Comparison of ENCODE assay signal across 18 mouse cellular contexts in the genomic region with DNA sequence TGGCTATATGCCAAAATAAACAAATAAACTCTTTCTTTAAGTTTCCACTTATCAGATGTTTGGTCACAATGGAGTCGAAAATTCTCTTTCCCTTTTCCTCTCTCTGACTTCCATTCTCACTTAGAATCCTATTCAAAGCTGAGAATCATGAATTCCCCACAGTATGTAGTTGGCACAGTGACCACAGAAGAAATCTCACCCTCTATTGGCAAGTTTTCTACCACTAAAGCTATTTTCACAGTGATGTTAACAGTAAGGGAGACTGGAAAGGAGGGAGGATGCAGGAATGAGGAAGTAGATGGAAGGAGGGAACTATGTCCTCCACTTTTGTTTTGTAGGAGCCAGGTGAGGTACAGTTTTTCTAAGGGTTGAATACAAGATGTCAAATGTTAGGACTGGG.
A peak's percentile ranks its signal among the peaks of the same experiment; 100 is the strongest.
DNase-seq lines count a peak whose midpoint lies in the region; ATAC-seq and TF ChIP-seq lines count a peak whose summit lies in the region.
"Had no signal": no experiment of that assay in that cellular context is flagged by ENCODE, and none has a peak within 500 bp of the region (broad histone marks: within the 10 kb centered on the region; RNA-seq: fewer than 3 reads in every experiment).

No protein-coding gene starts in this region.

- WGBS in forebrain, postnatal 0 days: 55% methylated on average over 1 of the region's 1 CpGs
- WGBS in forebrain, embryonic 10.5 days: 79% methylated on average over 1 of the region's 1 CpGs
- WGBS in lung, embryonic 15.5 days: 27% methylated on average over 1 of the region's 1 CpGs
- 35% methylated on average over 1 of the region's 1 CpGs for WGBS in lung, adult 2 months
- WGBS in heart, embryonic 12.5 days: 64% methylated on average over 1 of the region's 1 CpGs

- no peak overlapping the region for H3K4me2 ChIP-seq in forebrain, postnatal 0 days (ENCODE audit: low read depth)
- no peak overlapping the region for H3K4me2 ChIP-seq in lung, embryonic 15.5 days
- H3K4me2 ChIP-seq in heart, embryonic 12.5 days: no peak overlapping the region
- H3K4me2 ChIP-seq: limb, embryonic 13.5 days; liver, embryonic 13.5 days had no signal

- no peaks in the 10 kb centered on the region for H3K27me3 ChIP-seq in forebrain, postnatal 0 days (ENCODE audit: insufficient read depth, low read length)
- no peaks in the 10 kb centered on the region for H3K27me3 ChIP-seq in forebrain, embryonic 10.5 days (ENCODE audit: poor library complexity, severe bottlenecking)
- H3K27me3 ChIP-seq in lung, embryonic 15.5 days: no peaks in the 10 kb centered on the region
- H3K27me3 ChIP-seq in heart, embryonic 12.5 days (replicated peaks): no peaks in the 10 kb centered on the region
- H3K27me3 ChIP-seq: limb, embryonic 13.5 days; liver, embryonic 13.5 days had no signal

- ATAC-seq in forebrain, postnatal 0 days: no peak
- ATAC-seq in lung, embryonic 15.5 days (ENCODE audit: borderline replicate concordance, extremely low read depth, low FRiP score, low TSS enrichment): no peak
- no peak for ATAC-seq in heart, embryonic 12.5 days (ENCODE audit: insufficient number of reproducible peaks, low FRiP score)
- ATAC-seq: forebrain, embryonic 14.5 days; hindbrain, postnatal 0 days; intestine, postnatal 0 days had no signal

- TF ChIP-seq CTCF in forebrain, postnatal 0 days (IDR thresholded peaks at IDR 0.05; ENCODE audit: low read depth): no peak
- TF ChIP-seq CTCF in lung, adult 2 months (IDR thresholded peaks at IDR 0.05; ENCODE audit: insufficient read depth, low read length): no peak
- no peak for TF ChIP-seq CTCF in cortical plate, adult 2 months (IDR thresholded peaks at IDR 0.05; ENCODE audit: extremely low read depth, insufficient read depth, low read length)

- no peaks in the 10 kb centered on the region for H3K4me1 ChIP-seq in forebrain, postnatal 0 days (ENCODE audit: insufficient read depth)
- H3K4me1 ChIP-seq in forebrain, embryonic 10.5 days: no peaks in the 10 kb centered on the region
- 0 out of 2 replicates have a peak, but pooled peaks cover 12% of the 10 kb centered on the region for H3K4me1 ChIP-seq in lung, embryonic 15.5 days
- H3K4me1 ChIP-seq in lung, adult 2 months (ENCODE audit: control insufficient read depth, insufficient read depth, low read length): 0 out of 2 replicates have a peak, but pooled peaks cover 3% of the 10 kb centered on the region
- peaks cover 1% of the 10 kb centered on the region; the same call in 1 of the 2 replicates for H3K4me1 ChIP-seq in cortical plate, adult 2 months (ENCODE audit: control insufficient read depth, insufficient read depth, low read length)
- H3K4me1 ChIP-seq in heart, embryonic 12.5 days (replicated peaks): no peaks in the 10 kb centered on the region
- H3K4me1 ChIP-seq: limb, embryonic 13.5 days; liver, embryonic 13.5 days; midbrain, embryonic 10.5 days had no signal

- H3K9ac ChIP-seq in forebrain, postnatal 0 days: no peak overlapping the region
- H3K9ac ChIP-seq in lung, embryonic 15.5 days: no peak overlapping the region
- H3K9ac ChIP-seq in heart, embryonic 12.5 days: no peak overlapping the region
- H3K9ac ChIP-seq: limb, embryonic 13.5 days; liver, embryonic 13.5 days had no signal

- no peak for TF ChIP-seq POLR2A in lung, adult 2 months (IDR thresholded peaks at IDR 0.05; ENCODE audit: borderline replicate concordance, extremely low read depth, low read depth, low read length)
- TF ChIP-seq POLR2A in cortical plate, adult 2 months (IDR thresholded peaks at IDR 0.05; ENCODE audit: extremely low read depth, insufficient read depth, low read length): no peak

- H3K36me3 ChIP-seq in forebrain, postnatal 0 days (ENCODE audit: insufficient read depth): no peaks in the 10 kb centered on the region
- no peaks in the 10 kb centered on the region for H3K36me3 ChIP-seq in forebrain, embryonic 10.5 days (replicated peaks)
- no peaks in the 10 kb centered on the region for H3K36me3 ChIP-seq in lung, embryonic 15.5 days
- no peaks in the 10 kb centered on the region for H3K36me3 ChIP-seq in heart, embryonic 12.5 days
- H3K36me3 ChIP-seq: limb, embryonic 13.5 days; liver, embryonic 13.5 days; midbrain, embryonic 10.5 days had no signal

- H3K9me3 ChIP-seq in forebrain, postnatal 0 days (ENCODE audit: low read length): no peaks in the 10 kb centered on the region
- no peaks in the 10 kb centered on the region for H3K9me3 ChIP-seq in forebrain, embryonic 10.5 days
- no peaks in the 10 kb centered on the region for H3K9me3 ChIP-seq in lung, embryonic 15.5 days
- no peaks in the 10 kb centered on the region for H3K9me3 ChIP-seq in heart, embryonic 12.5 days (replicated peaks)
- H3K9me3 ChIP-seq: limb, embryonic 13.5 days; liver, embryonic 13.5 days; midbrain, embryonic 10.5 days had no signal

- peak; percentile 39 for DNase-seq in forebrain, postnatal 0 days
- DNase-seq in forebrain, embryonic 10.5 days (ENCODE audit: extremely low spot score, low spot score): no peak
- no peak for DNase-seq in lung, adult 2 months
- peak; percentile 46 for DNase-seq in telencephalon, adult 2 months (ENCODE audit: low read depth, low spot score)
- DNase-seq: adrenal gland, adult 8-10 months; B cell, adult 2 months; heart, adult 18-20 months; liver, embryonic 13.5 days; right cerebral cortex, adult 18-20 months had no signal

- no peak overlapping the region for H3K4me3 ChIP-seq in forebrain, postnatal 0 days (ENCODE audit: low read depth, low read length)
- no peak overlapping the region for H3K4me3 ChIP-seq in forebrain, embryonic 10.5 days
- no peak overlapping the region for H3K4me3 ChIP-seq in lung, embryonic 15.5 days
- no peak overlapping the region for H3K4me3 ChIP-seq in lung, adult 2 months (replicated peaks; ENCODE audit: extremely low read depth, low read depth, low read length)
- H3K4me3 ChIP-seq in cortical plate, adult 2 months (ENCODE audit: insufficient read depth, low read length): no peak overlapping the region
- H3K4me3 ChIP-seq in heart, embryonic 12.5 days: no peak overlapping the region
- H3K4me3 ChIP-seq: erythroblast, embryonic 14.5 days; limb, embryonic 13.5 days; liver, embryonic 13.5 days; midbrain, embryonic 10.5 days had no signal

- no peak overlapping the region for H3K27ac ChIP-seq in forebrain, postnatal 0 days (ENCODE audit: low read depth, low read length)
- H3K27ac ChIP-seq in forebrain, embryonic 10.5 days: no peak overlapping the region
- peak overlapping the region; percentile 37; the same call in 1 of the 2 replicates for H3K27ac ChIP-seq in lung, embryonic 15.5 days
- H3K27ac ChIP-seq in cortical plate, adult 2 months (ENCODE audit: insufficient read depth, low read length): peak overlapping the region; percentile 77; the same call in 1 of the 2 replicates
- H3K27ac ChIP-seq in heart, embryonic 12.5 days (ENCODE audit: poor library complexity, severe bottlenecking): no peak overlapping the region
- H3K27ac ChIP-seq: hindbrain, postnatal 0 days; limb, embryonic 13.5 days; liver, embryonic 13.5 days; midbrain, embryonic 10.5 days had no signal

Comparison
In these comparisons a context has a peak if more than half of its experiments do, and no peak if none do; other contexts are left out.
1. DNase-seq: peak in forebrain, postnatal 0 days (single experiment) and telencephalon, adult 2 months (single experiment); none in forebrain, embryonic 10.5 days (single experiment) and lung, adult 2 months (single experiment).
2. H3K27ac ChIP-seq: peak in lung, embryonic 15.5 days (single experiment) and cortical plate, adult 2 months (single experiment); none in forebrain, postnatal 0 days (single experiment), forebrain, embryonic 10.5 days (single experiment) and heart, embryonic 12.5 days (single experiment).